Mouse (Mus musculus): ENCODE measurements around the gene Zfp503. TPM values are rescaled to one million over a fixed set of nuclear protein-coding genes. Genes with fewer than 3 reads are reported as not detected.

Zfp503 gene
- polyA plus RNA-seq, 1 experiment = 1.0 TPM

- H3K27ac ChIP-seq (ENCODE audit: insufficient read depth, low read depth, low read length) = no peak overlapping the region
- peaks cover 16% of the 10 kb centered on the region for H3K4me1 ChIP-seq (ENCODE audit: control insufficient read depth, insufficient read depth, low read length)
- H3K4me3 ChIP-seq (ENCODE audit: insufficient read depth, low read length) = peak overlapping the region; percentile 71
- TF ChIP-seq CTCF (IDR thresholded peaks at IDR 0.05; ENCODE audit: low read depth, low read length) (no peak), POLR2A (IDR thresholded peaks at IDR 0.05; ENCODE audit: borderline replicate concordance, low read depth, low read length) (no peak)
Observed at GRCm38 (mm10) chr14:21994061-21994990, 4.9 kb upstream of the Zfp503 start.

- no peak overlapping the region; the same call in 1 of the 2 replicates for H3K27ac ChIP-seq (ENCODE audit: insufficient read depth, low read depth, low read length)
- H3K4me3 ChIP-seq (ENCODE audit: insufficient read depth, low read length) = peak overlapping the region; percentile 12
- TF ChIP-seq POLR2A (IDR thresholded peaks at IDR 0.05; ENCODE audit: borderline replicate concordance, low read depth, low read length) = no peak
- TF ChIP-seq CTCF (IDR thresholded peaks at IDR 0.05; ENCODE audit: low read depth, low read length) = no peak
- peaks cover 19% of the 10 kb centered on the region for H3K4me1 ChIP-seq (ENCODE audit: control insufficient read depth, insufficient read depth, low read length)
Observed at GRCm38 (mm10) chr14:21993251-21994060, 4.1 kb upstream of the Zfp503 start.

DNA sequence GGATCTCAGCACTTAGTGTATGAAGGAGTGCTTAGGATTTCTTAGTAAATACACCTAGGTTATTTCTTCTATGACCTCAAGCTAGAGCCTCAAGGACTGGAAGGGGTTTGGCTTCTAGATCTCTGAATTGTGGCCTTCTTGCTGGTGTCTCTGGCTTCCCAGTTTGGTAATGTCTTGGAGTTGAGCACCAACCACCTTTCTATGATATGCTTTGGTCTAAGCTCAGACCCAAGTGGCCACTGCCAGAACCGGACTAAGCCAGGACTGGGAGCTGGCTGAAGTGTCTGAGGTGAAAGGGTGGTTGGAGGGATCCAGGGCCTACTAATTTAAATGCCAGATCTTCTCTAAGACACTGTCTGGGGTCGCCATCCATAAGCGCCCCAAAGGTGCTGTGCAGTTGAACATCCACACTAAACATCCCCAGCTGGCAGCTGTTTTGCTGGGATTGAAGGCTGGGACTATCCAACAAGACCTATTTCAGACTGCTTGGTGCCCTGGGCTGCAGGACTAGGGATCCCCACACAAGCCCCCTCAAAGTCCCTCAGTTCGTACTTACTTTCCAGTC lies 3.0 kb upstream of the Zfp503 start:
- TF ChIP-seq POLR2A (IDR thresholded peaks at IDR 0.05; ENCODE audit: borderline replicate concordance, low read depth, low read length) (no peak), CTCF (IDR thresholded peaks at IDR 0.05; ENCODE audit: low read depth, low read length) (no peak)
- Histone ChIP-seq H3K4me3 (ENCODE audit: insufficient read depth, low read length) (no peak overlapping the region), H3K27ac (ENCODE audit: insufficient read depth, low read depth, low read length) (no peak overlapping the region), H3K4me1 (ENCODE audit: control insufficient read depth, insufficient read depth, low read length) (peaks cover 19% of the 10 kb centered on the region)

DNA sequence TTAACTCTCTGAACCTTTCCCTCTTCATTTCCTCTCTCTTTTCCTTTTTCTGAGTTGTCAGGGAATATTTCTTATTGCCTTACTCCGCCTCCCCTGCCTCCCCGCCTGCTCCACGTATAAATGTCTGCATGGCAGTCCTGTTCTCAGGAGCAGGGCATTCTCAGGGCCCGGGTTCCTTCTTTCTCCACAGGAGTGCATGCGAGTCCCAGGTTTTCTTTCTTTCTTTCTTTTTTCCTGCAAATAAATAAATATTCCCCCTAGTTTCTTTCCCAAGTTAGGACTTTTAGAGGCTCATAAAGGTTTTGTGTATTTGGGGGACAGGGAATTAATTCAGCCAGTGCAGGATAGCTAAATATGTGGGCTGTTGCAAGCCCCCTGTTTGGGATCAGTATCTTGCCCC lies 2.5 kb upstream of the Zfp503 start:
- H3K4me3 ChIP-seq (ENCODE audit: insufficient read depth, low read length) = no peak overlapping the region

GRCm38 (mm10) chr14:21991251-21991780 lies 1.9 kb upstream of the Zfp503 start:
- no peak overlapping the region for H3K4me3 ChIP-seq (ENCODE audit: insufficient read depth, low read length)
- TF ChIP-seq POLR2A (IDR thresholded peaks at IDR 0.05; ENCODE audit: borderline replicate concordance, low read depth, low read length) (no peak), CTCF (IDR thresholded peaks at IDR 0.05; ENCODE audit: low read depth, low read length) (no peak)
- H3K4me1 ChIP-seq (ENCODE audit: control insufficient read depth, insufficient read depth, low read length) = peaks cover 19% of the 10 kb centered on the region
- H3K27ac ChIP-seq (ENCODE audit: insufficient read depth, low read depth, low read length) = no peak overlapping the region

More for the DNA sequence above, 2.5 kb upstream of the Zfp503 start:
- no peak for TF ChIP-seq POLR2A (IDR thresholded peaks at IDR 0.05; ENCODE audit: borderline replicate concordance, low read depth, low read length)
- no peak for TF ChIP-seq CTCF (IDR thresholded peaks at IDR 0.05; ENCODE audit: low read depth, low read length)
- H3K4me1 ChIP-seq (ENCODE audit: control insufficient read depth, insufficient read depth, low read length) = peaks cover 19% of the 10 kb centered on the region
- H3K27ac ChIP-seq (ENCODE audit: insufficient read depth, low read depth, low read length) = no peak overlapping the region

DNA sequence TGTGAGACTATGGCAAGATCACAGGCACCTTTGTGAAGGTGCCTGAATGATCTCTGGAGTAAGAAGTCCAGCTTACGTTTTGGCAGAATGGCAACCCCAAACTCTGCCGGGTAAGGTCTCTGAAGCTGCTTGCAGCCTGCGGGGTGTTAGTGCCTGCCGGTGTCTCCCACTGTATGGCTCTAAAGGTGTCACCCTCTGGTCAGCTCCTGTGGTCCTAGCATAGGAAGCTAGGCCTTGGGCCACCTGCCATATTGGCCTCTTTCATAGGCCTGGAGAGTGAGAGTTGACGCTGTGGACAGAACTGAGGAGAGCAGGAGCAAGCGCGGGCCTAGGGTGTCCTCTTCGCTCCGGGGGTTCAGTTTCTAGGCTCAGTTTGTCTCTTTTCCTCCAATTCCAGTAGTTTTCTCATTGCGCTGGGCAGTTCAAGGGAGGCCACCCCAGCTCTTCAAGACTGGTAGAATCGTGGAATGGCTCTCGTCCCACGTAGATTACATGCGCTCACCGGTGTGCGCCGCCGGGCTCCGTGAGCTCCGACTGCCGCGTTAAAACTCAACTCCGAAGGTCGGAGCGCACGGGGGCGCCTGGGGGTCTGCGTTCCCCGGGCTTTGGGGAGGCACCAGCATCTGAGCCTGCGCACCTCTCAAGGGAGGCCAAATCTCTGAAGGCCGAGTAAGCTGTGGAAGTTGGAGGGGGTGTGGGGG lies 1.1 kb upstream of the Zfp503 start:
- Histone ChIP-seq H3K4me3 (ENCODE audit: insufficient read depth, low read length) (no peak overlapping the region), H3K4me1 (ENCODE audit: control insufficient read depth, insufficient read depth, low read length) (peaks cover 19% of the 10 kb centered on the region), H3K27ac (ENCODE audit: insufficient read depth, low read depth, low read length) (no peak overlapping the region)
- TF ChIP-seq CTCF (IDR thresholded peaks at IDR 0.05; ENCODE audit: low read depth, low read length) (no peak), POLR2A (IDR thresholded peaks at IDR 0.05; ENCODE audit: borderline replicate concordance, low read depth, low read length) (no peak)

DNA sequence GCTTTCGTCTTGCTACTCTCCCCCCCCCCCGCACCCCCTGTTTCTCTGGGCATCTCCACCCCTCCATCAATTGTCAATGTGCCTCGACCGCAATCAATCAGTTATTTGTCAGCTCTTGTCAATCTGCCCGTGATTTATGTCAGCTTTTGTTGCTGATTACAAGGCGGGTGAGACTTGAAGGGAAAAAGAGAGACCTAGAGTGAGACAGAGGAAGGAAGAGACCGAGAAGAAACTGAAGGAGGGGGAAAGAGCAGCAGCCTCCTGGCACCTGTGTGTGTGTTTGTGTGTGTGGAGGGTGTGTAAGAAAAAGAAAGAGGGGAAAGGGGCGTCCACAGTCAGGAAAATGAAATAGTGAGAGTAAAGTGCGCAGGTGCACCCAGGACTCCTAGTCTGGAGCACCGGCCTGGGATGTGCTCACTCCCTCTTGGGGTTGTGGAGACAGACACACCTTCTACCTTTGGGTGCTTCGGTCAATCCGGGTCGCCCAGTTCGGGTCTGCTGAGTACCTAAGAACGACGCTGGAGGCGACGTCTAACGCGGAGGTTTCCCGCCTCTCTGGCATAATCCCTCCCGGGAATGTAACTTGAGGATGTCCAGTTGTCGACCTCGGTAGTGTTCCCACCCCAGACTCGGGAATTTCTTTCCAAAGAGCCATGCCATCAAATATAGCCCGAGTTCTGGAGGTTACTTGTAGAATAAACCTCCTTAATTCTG lies 667 bp downstream of the Zfp503 start:
- peak overlapping the region; percentile 63 for H3K4me3 ChIP-seq (ENCODE audit: insufficient read depth, low read length)
- peak overlapping the region; percentile 12 for H3K27ac ChIP-seq (ENCODE audit: insufficient read depth, low read depth, low read length)
- peaks cover 13% of the 10 kb centered on the region for H3K4me1 ChIP-seq (ENCODE audit: control insufficient read depth, insufficient read depth, low read length)
- TF ChIP-seq POLR2A (IDR thresholded peaks at IDR 0.05; ENCODE audit: borderline replicate concordance, low read depth, low read length) (no peak), CTCF (IDR thresholded peaks at IDR 0.05; ENCODE audit: low read depth, low read length) (no peak)

DNA sequence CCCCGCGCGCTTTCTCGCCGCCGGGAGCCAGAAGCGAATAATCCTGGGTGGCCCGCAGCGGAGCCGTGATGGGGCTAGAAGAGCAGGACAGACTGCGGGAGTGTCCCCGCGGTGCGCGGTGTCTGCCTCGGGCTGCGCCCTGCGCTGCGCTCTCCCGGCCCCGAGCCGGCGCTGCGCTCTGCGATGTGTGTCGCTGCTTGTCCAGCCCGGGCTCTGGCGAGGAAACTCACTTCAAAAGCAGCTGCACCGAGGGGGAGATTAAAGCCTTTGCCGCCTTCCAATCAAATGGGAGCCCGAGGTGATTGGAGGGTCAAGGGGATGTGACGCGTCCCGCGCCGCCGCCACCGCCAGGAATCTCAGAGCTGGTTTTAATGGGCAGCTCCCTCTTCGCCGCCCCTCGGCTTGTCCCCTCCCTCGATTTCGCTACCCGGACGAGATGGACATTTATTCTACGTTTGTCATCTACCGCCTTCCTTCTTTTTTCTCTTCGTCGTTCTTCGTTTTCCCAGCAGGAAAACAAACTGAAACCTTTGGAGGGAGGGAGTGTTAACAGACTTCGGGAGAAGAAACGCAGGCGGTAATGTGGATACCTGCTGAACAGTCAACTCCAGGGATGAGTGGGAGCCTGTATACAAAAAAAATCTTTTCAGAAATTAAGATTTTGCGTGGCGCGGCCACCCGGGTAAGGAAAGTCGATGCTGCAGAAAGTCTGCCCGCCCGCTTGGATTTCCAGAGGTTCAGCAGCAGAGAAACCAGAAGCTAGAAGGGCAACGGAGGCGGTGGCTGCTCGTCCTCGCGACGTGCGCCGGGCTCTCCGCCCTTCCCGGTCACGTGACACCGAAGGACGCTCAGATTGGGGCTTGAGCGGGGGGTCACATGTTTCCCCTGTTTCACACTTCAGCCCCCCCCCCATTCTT lies 1.5 kb downstream of the Zfp503 start:
- Histone ChIP-seq H3K27ac (ENCODE audit: insufficient read depth, low read depth, low read length) (peak overlapping the region; percentile 83), H3K4me3 (ENCODE audit: insufficient read depth, low read length) (peak overlapping the region; percentile 84), H3K4me1 (ENCODE audit: control insufficient read depth, insufficient read depth, low read length) (peaks cover 13% of the 10 kb centered on the region)
- TF ChIP-seq CTCF (IDR thresholded peaks at IDR 0.05; ENCODE audit: low read depth, low read length) (no peak), POLR2A (IDR thresholded peaks at IDR 0.05; ENCODE audit: borderline replicate concordance, low read depth, low read length) (no peak)
